Mouse (Mus musculus) heart, embryonic 16.5 days (tissue): ENCODE data around the gene Padi2. TPM values are rescaled to one million over a fixed set of nuclear protein-coding genes. Genes with fewer than 3 reads are reported as not detected.
A peak's percentile ranks its signal among the peaks of the same experiment; 100 is the strongest.

Experiments
- ATAC-seq: fragments of 200-750 bp; cut with Nextera tagmentation; replicated peaks from 2 replicates; pipeline ENCODE4 v1.8.0; 2017; ENCODE audit warnings: moderate number of reproducible peaks; ENCODE audit not compliant: insufficient read depth, low FRiP score; ENCODE audit errors: extremely low read depth
- H3K27ac ChIP-seq: fragments of 300-500 bp; sonication (generic); 2 replicates; pipeline ENCODE4 v1.5.1; 2014; ENCODE audit warnings: mild to moderate bottlenecking, low read length, control low read depth, moderate library complexity
- H3K27me3 ChIP-seq: fragments of 300-500 bp; sonication (generic); 2 replicates; pipeline ENCODE4 v1.6.1; 2014; ENCODE audit warnings: low read length, mixed read lengths; ENCODE audit not compliant: control insufficient read depth, insufficient read depth
- H3K36me3 ChIP-seq: fragments of 300-500 bp; sonication (generic); 2 replicates; pipeline ENCODE4 v1.6.1; 2014; ENCODE audit not compliant: control insufficient read depth, insufficient read depth
- H3K4me1 ChIP-seq: fragments of 300-500 bp; sonication (generic); 2 replicates; pipeline ENCODE4 v1.6.1; 2014; ENCODE audit warnings: low read length, mixed read lengths; ENCODE audit not compliant: control insufficient read depth, insufficient read depth
- H3K4me2 ChIP-seq: fragments of 300-500 bp; sonication (generic); 2 replicates; pipeline ENCODE4 v1.6.1; 2014; ENCODE audit warnings: low read depth, mild to moderate bottlenecking, control low read depth, low read length
- H3K4me3 ChIP-seq: fragments of 300-500 bp; sonication (generic); 2 replicates; pipeline ENCODE4 v1.5.1; 2014; ENCODE audit warnings: mild to moderate bottlenecking, control low read depth, low read length
- H3K9ac ChIP-seq: fragments of 300-500 bp; sonication (generic); 2 replicates; pipeline ENCODE4 v1.6.1; 2014; ENCODE audit warnings: low read length, control low read depth
- H3K9me3 ChIP-seq: fragments of 300-500 bp; sonication (generic); replicated peaks from 2 replicates; pipeline ENCODE4 v1.6.1; 2016; ENCODE audit warnings: low read length; ENCODE audit not compliant: control insufficient read depth
- WGBS: fragments of 180-500 bp; shearing (Covaris S2); extraction: QIAGEN DNeasy Blood & Tissue Kit; methylation state at CpG from one replicate; pipeline ENCODE4 v1.1.7; 2014; 5-methylcytosine and 5-hydroxymethylcytosine counted together
- polyA plus RNA-seq: library from polyadenylated mRNA; unstranded; fragments of >200 nt; fragmentation: Nextera tagmentation; extraction: Ambion mirVana; gene quantifications from 2 replicates; pipeline ENCODE4 v1.2.1, GENCODE M21; 2015

Gene Padi2
- polyA plus RNA-seq, 1 experiment from 2014 or later: 2.1 TPM

- Histone ChIP-seq H3K4me1 (peaks cover 18% of the 10 kb centered on the region; the same call in 1 of the 2 replicates), H3K4me3 (peak overlapping the region; percentile 86), H3K4me2 (peak overlapping the region; percentile 83), H3K27ac (no peak overlapping the region), H3K36me3 (no peaks in the 10 kb centered on the region), H3K9me3 (no peaks in the 10 kb centered on the region), H3K27me3 (no peaks in the 10 kb centered on the region), H3K9ac (peak overlapping the region; percentile 91)
- 20% methylated on average over 7 of the region's 7 CpGs for WGBS
- no peak for ATAC-seq
Observed at GRCm38 (mm10) chr4:140987476-140987875, 81.3 kb downstream of the Padi2 start.

- H3K9ac ChIP-seq: no peak overlapping the region
- H3K9me3 ChIP-seq: no peaks in the 10 kb centered on the region
- WGBS: 63% methylated on average over 7 of the region's 7 CpGs
- ATAC-seq: no peak
- H3K36me3 ChIP-seq: no peaks in the 10 kb centered on the region; the same call in 1 of the 2 replicates
- no peak overlapping the region for H3K4me3 ChIP-seq
- H3K4me2 ChIP-seq: no peak overlapping the region
- H3K27ac ChIP-seq: no peak overlapping the region
- H3K4me1 ChIP-seq: peaks cover 10% of the 10 kb centered on the region; the same call in 1 of the 2 replicates
- no peaks in the 10 kb centered on the region for H3K27me3 ChIP-seq
Observed at GRCm38 (mm10) chr4:140988706-140989290, 82.7 kb downstream of the Padi2 start.

GRCm38 (mm10) chr4:140989447-140989846 is 83.3 kb downstream of the Padi2 start:
- Histone ChIP-seq H3K27ac (no peak overlapping the region), H3K9ac (no peak overlapping the region), H3K9me3 (no peaks in the 10 kb centered on the region), H3K4me3 (no peak overlapping the region), H3K36me3 (peaks cover 4% of the 10 kb centered on the region; the same call in 1 of the 2 replicates), H3K4me1 (peaks cover 9% of the 10 kb centered on the region; the same call in 1 of the 2 replicates), H3K27me3 (no peaks in the 10 kb centered on the region), H3K4me2 (no peak overlapping the region)
- 86% methylated on average over 14 of the region's 14 CpGs for WGBS
- no peak for ATAC-seq

- H3K27ac ChIP-seq: no peak overlapping the region
- H3K9ac ChIP-seq: no peak overlapping the region
- H3K4me1 ChIP-seq: peaks cover 7% of the 10 kb centered on the region; the same call in 1 of the 2 replicates
- peaks cover 25% of the 10 kb centered on the region for H3K36me3 ChIP-seq
- no peak overlapping the region for H3K4me3 ChIP-seq
- H3K9me3 ChIP-seq: no peaks in the 10 kb centered on the region
- H3K4me2 ChIP-seq: no peak overlapping the region
- WGBS: 86% methylated on average over 20 of the region's 20 CpGs
- no peaks in the 10 kb centered on the region for H3K27me3 ChIP-seq
- ATAC-seq: no peak
Observed at GRCm38 (mm10) chr4:140992215-140992614, 86.1 kb downstream of the Padi2 start.

DNA sequence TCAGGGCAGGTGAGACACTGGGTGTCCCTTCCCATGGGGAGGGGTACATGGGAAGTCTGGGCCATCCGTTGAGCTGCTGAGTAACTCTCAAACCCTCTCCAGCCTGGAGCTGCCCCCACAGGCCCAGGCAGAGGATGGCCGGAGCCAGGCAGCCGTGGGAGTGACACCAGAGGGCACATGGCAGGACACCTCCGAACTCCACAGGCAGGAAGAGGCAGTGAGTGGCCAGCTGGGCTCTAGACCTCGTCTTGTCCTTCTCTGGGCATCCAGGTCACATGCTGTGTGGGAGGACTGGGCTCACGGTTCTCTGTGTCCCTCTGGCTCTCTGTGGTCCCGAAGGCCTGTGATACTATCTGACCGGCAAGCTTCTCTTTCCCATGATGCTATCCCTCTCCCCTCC is 87.7 kb downstream of the Padi2 start:
- no peak overlapping the region for H3K4me2 ChIP-seq
- H3K9ac ChIP-seq: no peak overlapping the region
- H3K9me3 ChIP-seq: no peaks in the 10 kb centered on the region
- 66% methylated on average over 8 of the region's 8 CpGs for WGBS
- no peak overlapping the region for H3K4me3 ChIP-seq
- no peaks in the 10 kb centered on the region for H3K4me1 ChIP-seq
- H3K36me3 ChIP-seq: peaks cover 31% of the 10 kb centered on the region
- H3K27ac ChIP-seq: no peak overlapping the region
- ATAC-seq: no peak
- H3K27me3 ChIP-seq: no peaks in the 10 kb centered on the region

GRCm38 (mm10) chr4:140995811-140996210 is 89.7 kb downstream of the Padi2 start:
- Histone ChIP-seq H3K4me2 (no peak overlapping the region), H3K36me3 (peaks cover 41% of the 10 kb centered on the region), H3K27ac (no peak overlapping the region), H3K9ac (no peak overlapping the region), H3K4me1 (no peaks in the 10 kb centered on the region), H3K9me3 (no peaks in the 10 kb centered on the region), H3K27me3 (no peaks in the 10 kb centered on the region), H3K4me3 (no peak overlapping the region)
- 87% methylated on average over 8 of the region's 8 CpGs for WGBS
- ATAC-seq: no peak

GRCm38 (mm10) chr4:140996812-140997211 is 90.7 kb downstream of the Padi2 start:
- H3K4me1 ChIP-seq: no peaks in the 10 kb centered on the region
- WGBS: 90% methylated on average over 9 of the region's 9 CpGs
- H3K27ac ChIP-seq: no peak overlapping the region
- no peak for ATAC-seq
- no peaks in the 10 kb centered on the region for H3K27me3 ChIP-seq
- H3K9ac ChIP-seq: no peak overlapping the region
- no peak overlapping the region for H3K4me2 ChIP-seq
- H3K36me3 ChIP-seq: peaks cover 41% of the 10 kb centered on the region
- no peaks in the 10 kb centered on the region for H3K9me3 ChIP-seq
- no peak overlapping the region for H3K4me3 ChIP-seq

Other genes starting within 250 kb of the Padi2 start
- gene Arhgef10l, start 240.3 kb upstream of the Padi2 start, polyA plus RNA-seq: 18.6 TPM in 2 replicates
- gene Rcc2, start 205.8 kb upstream of the Padi2 start, polyA plus RNA-seq: 8.6 and 9.4 TPM in 2 replicates
- gene Padi6, start 163.7 kb upstream of the Padi2 start, polyA plus RNA-seq: 0.27 and 0.35 TPM in 2 replicates
- 2.6 and 3.0 TPM in 2 replicates for gene Padi4, start 132.1 kb upstream of the Padi2 start, polyA plus RNA-seq
- 0.24 and 0.55 TPM in 2 replicates for gene Padi3, start 95.7 kb upstream of the Padi2 start, polyA plus RNA-seq
- 0.07 and 0.10 TPM in 2 replicates for gene Padi1, start 60.6 kb upstream of the Padi2 start, polyA plus RNA-seq
- 1,158 and 1,167 TPM in 2 replicates for gene Sdhb, start 54.9 kb downstream of the Padi2 start, polyA plus RNA-seq
- gene Atp13a2, start 80.5 kb downstream of the Padi2 start, polyA plus RNA-seq: 28.9 and 30.7 TPM in 2 replicates
- gene Mfap2, start 104.1 kb downstream of the Padi2 start, polyA plus RNA-seq: 197 and 233 TPM in 2 replicates
- 3.0 and 4.2 TPM in 2 replicates for gene Crocc, start 154.2 kb downstream of the Padi2 start, polyA plus RNA-seq
- 49.8 and 50.1 TPM in 2 replicates for gene Necap2, start 172.0 kb downstream of the Padi2 start, polyA plus RNA-seq
- gene Spata21, start 182.0 kb downstream of the Padi2 start, polyA plus RNA-seq: 0.08 TPM in 1 of 2 replicates, not detected in the other
- gene Szrd1, start 233.4 kb downstream of the Padi2 start, polyA plus RNA-seq: 29.5 and 33.9 TPM in 2 replicates
- gene Fbxo42, start 241.6 kb downstream of the Padi2 start, polyA plus RNA-seq: 12.8 and 14.5 TPM in 2 replicates